Mouse (Mus musculus) bone marrow, adult 2 months (tissue): Measurements from ENCODE around the gene Ccdc154.

Experiments
- CTCF ChIP-seq: fragments of 200-500 bp; IDR thresholded peaks from 2 replicates; pipeline ENCODE4 v1.5.1; 2011; ENCODE audit warnings: low read length, control low read depth; ENCODE audit not compliant: control insufficient read depth, insufficient read depth
- POLR2A ChIP-seq: fragments of 200-500 bp; IDR thresholded peaks from 2 replicates; pipeline ENCODE4 v1.6.1; 2011; ENCODE audit warnings: low read depth, mild to moderate bottlenecking, control low read depth, low read length, borderline replicate concordance; ENCODE audit not compliant: control insufficient read depth

- TF ChIP-seq CTCF = no peak
- TF ChIP-seq POLR2A = no peak
These were observed 53.2 kb downstream of the Ccdc154 start for GRCm38 (mm10) chr17:25215431-25215830.
